Mouse (Mus musculus) neutrophil, adult 5-6 weeks (primary cell): ENCODE measurements around the gene Arhgap6. TPM values are rescaled to one million over a fixed set of nuclear protein-coding genes. Genes with fewer than 3 reads are reported as not detected.

Experiments used
- ATAC-seq: fragments of 151-379, 151-347 bp; 2 replicates; pipeline ENCODE4 v1.8.0; 2017; ENCODE audit warnings: mild to moderate bottlenecking, moderate TSS enrichment; ENCODE audit not compliant: insufficient number of reproducible peaks, poor library complexity, low FRiP score, severe bottlenecking; ENCODE audit errors: extremely low read depth
- total RNA-seq: library from RNA; stranded (forward); fragments of 200-1000 nt; gene quantifications from 2 replicates; pipeline ENCODE4 v1.2.3, GENCODE M21; 2017

Arhgap6 gene
- total RNA-seq = 3.9 and 4.5 TPM in 2 replicates

GRCm38 (mm10) chrX:168794974-168795858 lies at the start of gene Arhgap6:
Gene Arhgap6 (plus strand): TSS chrX:168795099.
- ATAC-seq = no peak

- ATAC-seq = no peak
These were observed 47.9 kb upstream of the Arhgap6 start for GRCm38 (mm10) chrX:168747011-168747410.

GRCm38 (mm10) chrX:168795859-168796848 lies 1.3 kb downstream of the Arhgap6 start:
- ATAC-seq = no peak

- no peak for ATAC-seq
These were observed 9.8 kb downstream of the Arhgap6 start for GRCm38 (mm10) chrX:168804677-168805076.

GRCm38 (mm10) chrX:168810513-168811265 lies 15.8 kb downstream of the Arhgap6 start:
- ATAC-seq = no peak

- ATAC-seq = no peak
These were observed 24.0 kb downstream of the Arhgap6 start for GRCm38 (mm10) chrX:168818858-168819257.

GRCm38 (mm10) chrX:168824166-168824565 lies 29.3 kb downstream of the Arhgap6 start:
- ATAC-seq = no peak

GRCm38 (mm10) chrX:168832343-168832742 lies 37.4 kb downstream of the Arhgap6 start:
- ATAC-seq = no peak

- ATAC-seq = no peak
These were observed 53.2 kb downstream of the Arhgap6 start for GRCm38 (mm10) chrX:168848062-168848461.

GRCm38 (mm10) chrX:168874688-168875087 lies 79.8 kb downstream of the Arhgap6 start:
- ATAC-seq = no peak

GRCm38 (mm10) chrX:168903557-168903956 lies 108.7 kb downstream of the Arhgap6 start:
- ATAC-seq = no peak

GRCm38 (mm10) chrX:168904086-168904485 lies 109.2 kb downstream of the Arhgap6 start:
- ATAC-seq = no peak

GRCm38 (mm10) chrX:168907586-168907985 lies 112.7 kb downstream of the Arhgap6 start:
- no peak for ATAC-seq

GRCm38 (mm10) chrX:168913519-168913918 lies 118.6 kb downstream of the Arhgap6 start:
- ATAC-seq = no peak

- ATAC-seq = no peak
These were observed 126.0 kb downstream of the Arhgap6 start for GRCm38 (mm10) chrX:168920942-168921341.

- no peak for ATAC-seq
These were observed 137.5 kb downstream of the Arhgap6 start for GRCm38 (mm10) chrX:168932420-168932819.

- no peak for ATAC-seq
These were observed 140.5 kb downstream of the Arhgap6 start for GRCm38 (mm10) chrX:168935447-168935846.

GRCm38 (mm10) chrX:168937941-168938340 lies 143.0 kb downstream of the Arhgap6 start:
- ATAC-seq = no peak

GRCm38 (mm10) chrX:168941684-168942083 lies 146.8 kb downstream of the Arhgap6 start:
- no peak for ATAC-seq
